Mouse (Mus musculus) myocyte (in vitro differentiated cells): ENCODE results near the gene Ndufaf2. TPM values are rescaled to one million over a fixed set of nuclear protein-coding genes. Genes with fewer than 3 reads are reported as not detected.

Experiments
- H3K27me3 ChIP-seq: one replicate; pipeline ENCODE4 v1.6.1; 2011; ENCODE audit not compliant: control insufficient read depth, insufficient read depth, insufficient read length
- H3K36me3 ChIP-seq: one replicate; pipeline ENCODE4 v1.6.1; 2011; ENCODE audit not compliant: control insufficient read depth, insufficient read depth
- H3K4me2 ChIP-seq: one replicate; pipeline ENCODE4 v1.6.1; 2011; ENCODE audit warnings: low read depth, control low read depth
- H3K4me3 ChIP-seq: one replicate; pipeline ENCODE4 v1.5.1; 2011; ENCODE audit warnings: mild to moderate bottlenecking, control low read depth, moderate library complexity
- H3K79me2 ChIP-seq: one replicate; pipeline ENCODE4 v1.6.1; 2011; ENCODE audit not compliant: control insufficient read depth, insufficient read depth
- H3ac ChIP-seq: one replicate; pipeline ENCODE4 v1.6.1; 2011; ENCODE audit not compliant: control insufficient read depth, insufficient read length
- CEBPB ChIP-seq: IDR thresholded peaks from 2 replicates; pipeline ENCODE4 v1.6.1; 2011; ENCODE audit warnings: mild to moderate bottlenecking, moderate library complexity; ENCODE audit not compliant: poor library complexity, insufficient read depth, severe bottlenecking
- E2F4 ChIP-seq: IDR thresholded peaks from one replicate; pipeline ENCODE4 v1.6.1; 2011; ENCODE audit warnings: mild to moderate bottlenecking, control low read depth, moderate library complexity; ENCODE audit not compliant: insufficient read depth
- MAX ChIP-seq: IDR thresholded peaks from one replicate; pipeline ENCODE4 v1.6.1; 2011; ENCODE audit warnings: low read depth, mild to moderate bottlenecking, control low read depth
- MYOD1 ChIP-seq, 3 experiments: IDR thresholded peaks; one replicate each; pipeline ENCODE4 v1.6.1; 2011; ENCODE audit warnings: control low read depth in 2 of 3, low read depth in 2 of 3, mild to moderate bottlenecking in 2 of 3, moderate library complexity in 1 of 3; ENCODE audit not compliant: insufficient read length in 2 of 3, control insufficient read depth in 1 of 3
- MYOG ChIP-seq, 3 experiments: IDR thresholded peaks; one replicate each; pipeline ENCODE4 v1.6.1; 2011; ENCODE audit warnings: control low read depth in 2 of 3, low read depth in 2 of 3, mild to moderate bottlenecking in 2 of 3; ENCODE audit not compliant: insufficient read length in 2 of 3, control insufficient read depth in 1 of 3, insufficient read depth in 1 of 3
- POLR2A ChIP-seq: IDR thresholded peaks from one replicate; pipeline ENCODE4 v1.6.1; 2011; ENCODE audit warnings: low read depth, mild to moderate bottlenecking, control low read depth, moderate library complexity; ENCODE audit not compliant: insufficient read length
- POLR2AphosphoS2 ChIP-seq: IDR thresholded peaks from one replicate; pipeline ENCODE4 v1.6.1; 2011; ENCODE audit warnings: low read depth, control low read depth; ENCODE audit not compliant: insufficient read length
- REST ChIP-seq: IDR thresholded peaks from one replicate; pipeline ENCODE4 v1.6.1; 2011; ENCODE audit warnings: mild to moderate bottlenecking, control low read depth, moderate library complexity; ENCODE audit not compliant: insufficient read depth, insufficient read length
- SRF ChIP-seq: IDR thresholded peaks from one replicate; pipeline ENCODE4 v1.6.1; 2011; ENCODE audit warnings: low read depth; ENCODE audit not compliant: control insufficient read depth, insufficient read length
- TCF12 ChIP-seq: IDR thresholded peaks from one replicate; pipeline ENCODE4 v1.6.1; 2011; ENCODE audit warnings: mild to moderate bottlenecking, control low read depth; ENCODE audit not compliant: poor library complexity, insufficient read depth, severe bottlenecking
- TCF3 ChIP-seq: IDR thresholded peaks from one replicate; pipeline ENCODE4 v1.6.1; 2011; ENCODE audit warnings: low read depth, control low read depth; ENCODE audit not compliant: insufficient read length
- USF1 ChIP-seq: IDR thresholded peaks from one replicate; pipeline ENCODE4 v1.6.1; 2011; ENCODE audit warnings: low read depth, mild to moderate bottlenecking, control low read depth, moderate library complexity
- polyA plus RNA-seq: library from polyadenylated mRNA; unstranded; fragments of >200 nt; fragmentation: generic; extraction: Trizol; gene quantifications from one replicate; pipeline ENCODE4 v1.2.1, GENCODE M21; 2012; ENCODE audit warnings: missing spikeins

The Ndufaf2 gene
- polyA plus RNA-seq, 1 experiment = 25.4 TPM

DNA sequence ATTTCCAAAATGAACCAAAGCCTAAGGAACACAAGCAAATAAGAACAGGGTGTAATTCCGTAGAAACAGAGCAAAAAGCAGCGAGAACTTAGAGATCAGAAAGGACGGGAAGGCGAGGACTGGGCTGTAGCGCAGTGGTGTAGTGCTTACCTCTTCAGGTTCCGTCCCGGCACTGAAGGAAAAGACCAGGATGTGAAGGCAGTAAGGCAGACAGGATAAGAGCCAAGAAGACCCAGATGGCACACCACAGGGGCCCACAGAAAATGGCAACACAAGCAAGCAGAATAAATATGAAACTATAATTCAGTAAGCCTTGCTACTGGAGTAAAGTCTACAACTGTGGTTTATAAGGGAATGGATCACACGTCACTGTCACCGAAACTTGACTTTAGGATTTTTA lies 5.5 kb upstream of the Ndufaf2 start:
- H3K36me3 ChIP-seq = peaks cover 8% of the 10 kb centered on the region
- H3K27me3 ChIP-seq = no peaks in the 10 kb centered on the region
- H3ac ChIP-seq = no peak overlapping the region
- TF ChIP-seq CEBPB (no peak), TCF12 (no peak)
- H3K4me2 ChIP-seq = no peak overlapping the region
- H3K4me3 ChIP-seq = no peak overlapping the region
- H3K79me2 ChIP-seq = peaks cover 10% of the 10 kb centered on the region

DNA sequence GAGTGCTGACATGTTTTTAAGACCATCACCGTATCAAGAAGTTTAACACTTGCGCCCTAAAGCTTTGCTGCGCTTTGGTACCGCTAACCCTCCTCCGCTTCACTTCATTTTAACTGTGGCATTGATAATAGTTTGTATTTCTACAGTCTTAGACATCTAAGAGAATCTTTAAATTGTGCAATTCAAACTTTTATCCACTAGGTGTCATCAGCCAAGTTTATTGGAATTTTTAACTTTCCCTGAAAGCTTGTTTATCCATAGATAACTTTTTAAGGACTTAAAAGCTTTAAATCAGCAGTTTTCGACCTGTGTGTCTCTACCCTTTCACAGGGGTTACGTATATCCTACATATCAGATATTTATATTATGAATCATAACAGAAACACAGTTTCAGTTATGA lies 1.5 kb upstream of the Ndufaf2 start:
- Histone ChIP-seq H3K4me3 (peak overlapping the region; percentile 93), H3ac (no peak overlapping the region), H3K36me3 (peaks cover 8% of the 10 kb centered on the region), H3K79me2 (peaks cover 15% of the 10 kb centered on the region), H3K4me2 (peak overlapping the region; percentile 63), H3K27me3 (no peaks in the 10 kb centered on the region)
- TF ChIP-seq POLR2A (no peak), CEBPB (0 out of 2 replicates have a peak, but pooled peaks have one; percentile 5)

DNA sequence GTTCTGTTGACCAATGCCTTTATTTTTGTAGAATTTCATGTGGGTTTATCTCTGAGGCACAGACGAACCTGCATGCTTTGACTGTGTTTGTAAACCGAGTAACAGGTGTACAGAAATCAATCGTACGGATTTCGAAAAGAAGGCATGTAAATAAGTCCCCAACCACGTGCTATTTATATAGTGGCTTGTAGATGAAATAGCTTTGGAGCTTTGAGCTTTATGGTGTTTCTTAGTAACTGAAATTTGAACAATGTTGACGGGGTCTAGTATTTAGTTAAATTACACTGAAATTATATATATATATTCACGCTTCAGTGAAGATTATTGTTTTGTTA lies 785 bp upstream of the Ndufaf2 start:
- peaks cover 15% of the 10 kb centered on the region for H3K79me2 ChIP-seq
- H3K36me3 ChIP-seq = peaks cover 8% of the 10 kb centered on the region
- peak overlapping the region; percentile 81 for H3K4me2 ChIP-seq
- H3K4me3 ChIP-seq = peak overlapping the region; percentile 93
- H3K27me3 ChIP-seq = no peaks in the 10 kb centered on the region
- peak overlapping the region; percentile 37 for H3ac ChIP-seq
- TF ChIP-seq REST (no peak), TCF12 (no peak), CEBPB (no peak), MAX (no peak), MYOG (IDR thresholded peaks at IDR 0.05; ENCODE audit: control insufficient read depth in 1 of 3, insufficient read depth in 1 of 3, insufficient read length in 2 of 3, low read depth in 2 of 3) (no peak), MYOD1 (IDR thresholded peaks at IDR 0.05; ENCODE audit: control insufficient read depth in 1 of 3, insufficient read length in 2 of 3, low read depth in 2 of 3) (no peak), USF1 (no peak), SRF (no peak), POLR2A (no peak), TCF3 (no peak), POLR2AphosphoS2 (no peak), E2F4 (no peak)

DNA sequence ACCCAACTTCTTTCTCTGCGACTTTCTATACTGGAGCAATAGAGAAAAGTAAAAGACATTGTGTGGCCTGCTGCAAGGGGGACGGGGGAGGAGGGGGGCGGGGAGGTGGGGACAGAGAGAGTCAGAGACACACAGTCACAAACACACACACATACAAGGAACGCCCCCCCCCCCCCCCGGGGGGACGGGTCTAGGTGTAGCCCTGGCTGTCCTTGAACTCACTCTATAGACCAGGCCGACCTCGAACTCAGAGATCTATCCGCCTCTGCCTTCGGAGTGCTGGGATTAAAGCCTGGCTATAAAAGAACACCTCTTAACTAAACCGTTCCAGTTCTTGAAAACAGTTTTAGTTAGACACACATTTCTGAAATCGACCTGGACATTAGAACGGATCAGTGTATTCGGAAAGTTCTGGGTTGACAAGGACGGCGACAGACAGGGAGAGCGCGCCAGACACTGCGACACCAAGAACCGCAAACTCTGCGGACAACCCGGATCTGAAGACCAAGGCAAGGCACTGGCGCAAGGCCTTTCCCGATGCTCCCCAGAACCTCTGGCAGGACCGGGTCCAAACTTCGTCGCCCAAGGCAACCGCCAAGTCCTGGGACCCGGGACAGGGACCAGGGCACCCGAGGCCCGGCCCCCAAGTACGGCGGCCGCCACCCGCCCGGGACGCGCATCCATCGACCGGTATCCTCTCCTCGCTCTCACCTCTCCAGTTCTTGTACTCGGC lies 525 bp downstream of the Ndufaf2 start:
- Histone ChIP-seq H3K79me2 (peaks cover 15% of the 10 kb centered on the region), H3K27me3 (no peaks in the 10 kb centered on the region), H3K4me3 (peak overlapping the region; percentile 93), H3K36me3 (peaks cover 1% of the 10 kb centered on the region), H3K4me2 (peak overlapping the region; percentile 82), H3ac (peak overlapping the region; percentile 37)
- TF ChIP-seq MYOD1 (IDR thresholded peaks at IDR 0.05; ENCODE audit: control insufficient read depth in 1 of 3, insufficient read length in 2 of 3, low read depth in 2 of 3) (no peak), E2F4 (no peak), MYOG (IDR thresholded peaks at IDR 0.05; ENCODE audit: control insufficient read depth in 1 of 3, insufficient read depth in 1 of 3, insufficient read length in 2 of 3, low read depth in 2 of 3) (no peak), USF1 (no peak), SRF (no peak), MAX (no peak), TCF12 (no peak), POLR2A (no peak), TCF3 (no peak), CEBPB (no peak), REST (no peak)

DNA sequence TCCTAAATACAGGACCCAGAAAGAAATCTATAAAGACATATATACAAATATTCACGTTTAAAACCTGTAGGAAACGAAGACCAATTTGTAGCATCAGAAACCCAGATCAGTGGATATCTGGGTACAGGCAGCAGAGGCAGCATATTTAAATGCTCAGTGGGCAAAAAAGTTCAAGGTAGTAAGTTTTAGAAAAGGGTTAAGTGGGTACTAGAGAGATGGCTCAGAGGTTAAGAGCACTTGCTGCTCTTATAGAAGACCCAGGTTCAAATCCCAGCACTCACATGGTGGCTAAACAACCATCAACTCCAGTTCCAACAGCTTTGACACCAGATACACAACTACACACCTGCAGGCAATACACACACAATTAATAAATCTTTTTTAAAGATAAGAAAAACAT lies 1.3 kb downstream of the Ndufaf2 start:
- H3ac ChIP-seq = no peak overlapping the region
- TF ChIP-seq REST (no peak), POLR2A (no peak), E2F4 (no peak), MYOD1 (IDR thresholded peaks at IDR 0.05; ENCODE audit: control insufficient read depth in 1 of 3, insufficient read length in 2 of 3, low read depth in 2 of 3) (no peak), TCF12 (no peak), TCF3 (no peak), POLR2AphosphoS2 (no peak), USF1 (no peak), MAX (no peak), SRF (no peak), MYOG (IDR thresholded peaks at IDR 0.05; ENCODE audit: control insufficient read depth in 1 of 3, insufficient read depth in 1 of 3, insufficient read length in 2 of 3, low read depth in 2 of 3) (no peak), CEBPB (no peak)
- peaks cover 15% of the 10 kb centered on the region for H3K79me2 ChIP-seq
- peak overlapping the region; percentile 82 for H3K4me2 ChIP-seq
- no peaks in the 10 kb centered on the region for H3K36me3 ChIP-seq
- H3K4me3 ChIP-seq = peak overlapping the region; percentile 93
- H3K27me3 ChIP-seq = no peaks in the 10 kb centered on the region
